Mouse (Mus musculus) kidney, adult 2 months (tissue): ENCODE measurements at regions not wholly inside any gene's neighbourhood (a gene's known extent, or its start where the extent isn't known, plus 50 kb on each side); places are given as distances from the start of the nearest gene placed in this dataset.

Experiments
- CTCF ChIP-seq: fragments of 200-500 bp; conservative IDR thresholded peaks from 2 replicates; pipeline ENCODE4 v1.5.1; 2011; ENCODE audit warnings: low read depth, mild to moderate bottlenecking, control low read depth, low read length, moderate library complexity, mixed read lengths; ENCODE audit not compliant: insufficient read depth, insufficient read length
- POLR2A ChIP-seq: fragments of 200-500 bp; IDR thresholded peaks from one replicate; pipeline ENCODE4 v1.6.1; 2011; ENCODE audit warnings: low read depth, low read length, control low read depth

- TF ChIP-seq POLR2A (no peak), CTCF (no peak)
Observed at GRCm38 (mm10) chr14:107033807-107034206, 927.8 kb downstream of the Trim52 start.
